Mouse (Mus musculus) myocyte (in vitro differentiated cells): ENCODE data around the gene Dscaml1. TPM values are rescaled to one million over a fixed set of nuclear protein-coding genes. Genes with fewer than 3 reads are reported as not detected.

Experiments used
- H3K27me3 ChIP-seq: one replicate; pipeline ENCODE4 v1.6.1; 2011; ENCODE audit not compliant: control insufficient read depth, insufficient read depth, insufficient read length
- H3K36me3 ChIP-seq: one replicate; pipeline ENCODE4 v1.6.1; 2011; ENCODE audit not compliant: control insufficient read depth, insufficient read depth
- H3K4me2 ChIP-seq: one replicate; pipeline ENCODE4 v1.6.1; 2011; ENCODE audit warnings: low read depth, control low read depth
- H3K4me3 ChIP-seq: one replicate; pipeline ENCODE4 v1.5.1; 2011; ENCODE audit warnings: mild to moderate bottlenecking, control low read depth, moderate library complexity
- H3K79me2 ChIP-seq: one replicate; pipeline ENCODE4 v1.6.1; 2011; ENCODE audit not compliant: control insufficient read depth, insufficient read depth
- H3ac ChIP-seq: one replicate; pipeline ENCODE4 v1.6.1; 2011; ENCODE audit not compliant: control insufficient read depth, insufficient read length
- CEBPB ChIP-seq: IDR thresholded peaks from 2 replicates; pipeline ENCODE4 v1.6.1; 2011; ENCODE audit warnings: mild to moderate bottlenecking, moderate library complexity; ENCODE audit not compliant: poor library complexity, insufficient read depth, severe bottlenecking
- E2F4 ChIP-seq: IDR thresholded peaks from one replicate; pipeline ENCODE4 v1.6.1; 2011; ENCODE audit warnings: mild to moderate bottlenecking, control low read depth, moderate library complexity; ENCODE audit not compliant: insufficient read depth
- MAX ChIP-seq: IDR thresholded peaks from one replicate; pipeline ENCODE4 v1.6.1; 2011; ENCODE audit warnings: low read depth, mild to moderate bottlenecking, control low read depth
- MYOD1 ChIP-seq, 3 experiments: IDR thresholded peaks; one replicate each; pipeline ENCODE4 v1.6.1; 2011; ENCODE audit warnings: control low read depth in 2 of 3, low read depth in 2 of 3, mild to moderate bottlenecking in 2 of 3, moderate library complexity in 1 of 3; ENCODE audit not compliant: insufficient read length in 2 of 3, control insufficient read depth in 1 of 3
- MYOG ChIP-seq, 3 experiments: IDR thresholded peaks; one replicate each; pipeline ENCODE4 v1.6.1; 2011; ENCODE audit warnings: control low read depth in 2 of 3, low read depth in 2 of 3, mild to moderate bottlenecking in 2 of 3; ENCODE audit not compliant: insufficient read length in 2 of 3, control insufficient read depth in 1 of 3, insufficient read depth in 1 of 3
- POLR2A ChIP-seq: IDR thresholded peaks from one replicate; pipeline ENCODE4 v1.6.1; 2011; ENCODE audit warnings: low read depth, mild to moderate bottlenecking, control low read depth, moderate library complexity; ENCODE audit not compliant: insufficient read length
- POLR2AphosphoS2 ChIP-seq: IDR thresholded peaks from one replicate; pipeline ENCODE4 v1.6.1; 2011; ENCODE audit warnings: low read depth, control low read depth; ENCODE audit not compliant: insufficient read length
- REST ChIP-seq: IDR thresholded peaks from one replicate; pipeline ENCODE4 v1.6.1; 2011; ENCODE audit warnings: mild to moderate bottlenecking, control low read depth, moderate library complexity; ENCODE audit not compliant: insufficient read depth, insufficient read length
- SRF ChIP-seq: IDR thresholded peaks from one replicate; pipeline ENCODE4 v1.6.1; 2011; ENCODE audit warnings: low read depth; ENCODE audit not compliant: control insufficient read depth, insufficient read length
- TCF12 ChIP-seq: IDR thresholded peaks from one replicate; pipeline ENCODE4 v1.6.1; 2011; ENCODE audit warnings: mild to moderate bottlenecking, control low read depth; ENCODE audit not compliant: poor library complexity, insufficient read depth, severe bottlenecking
- TCF3 ChIP-seq: IDR thresholded peaks from one replicate; pipeline ENCODE4 v1.6.1; 2011; ENCODE audit warnings: low read depth, control low read depth; ENCODE audit not compliant: insufficient read length
- USF1 ChIP-seq: IDR thresholded peaks from one replicate; pipeline ENCODE4 v1.6.1; 2011; ENCODE audit warnings: low read depth, mild to moderate bottlenecking, control low read depth, moderate library complexity
- polyA plus RNA-seq: library from polyadenylated mRNA; unstranded; fragments of >200 nt; fragmentation: generic; extraction: Trizol; gene quantifications from one replicate; pipeline ENCODE4 v1.2.1, GENCODE M21; 2012; ENCODE audit warnings: missing spikeins

Gene Dscaml1
- polyA plus RNA-seq, 1 experiment = not detected

DNA sequence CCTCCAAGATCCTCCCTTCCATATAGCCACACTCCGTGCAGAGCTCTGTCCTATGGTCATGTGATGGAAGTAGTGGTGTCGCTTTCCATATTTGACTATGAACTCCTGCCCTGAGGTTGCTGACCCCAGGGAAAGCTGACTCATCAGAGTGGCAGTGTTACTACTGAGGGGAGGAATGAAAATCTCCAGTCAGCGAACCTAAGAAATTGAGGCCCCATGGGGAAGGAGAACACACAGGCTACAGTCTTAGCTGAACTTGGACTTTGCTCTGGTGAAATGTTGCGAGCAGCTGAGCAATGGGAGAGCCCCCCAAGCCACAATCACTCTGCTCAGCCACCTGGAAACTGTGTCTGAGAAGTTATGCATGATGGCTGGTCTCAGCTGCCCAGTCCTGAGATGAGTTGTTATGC lies 60.2 kb downstream of the Dscaml1 start:
- no peak overlapping the region for H3ac ChIP-seq
- H3K36me3 ChIP-seq = no peaks in the 10 kb centered on the region
- peaks cover 8% of the 10 kb centered on the region for H3K27me3 ChIP-seq
- H3K4me2 ChIP-seq = no peak overlapping the region
- TF ChIP-seq REST (no peak), POLR2A (no peak), TCF3 (no peak), CEBPB (no peak), MYOD1 (IDR thresholded peaks at IDR 0.05; ENCODE audit: control insufficient read depth in 1 of 3, insufficient read length in 2 of 3, low read depth in 2 of 3) (no peak), USF1 (no peak), E2F4 (no peak), MYOG (IDR thresholded peaks at IDR 0.05; ENCODE audit: control insufficient read depth in 1 of 3, insufficient read depth in 1 of 3, insufficient read length in 2 of 3, low read depth in 2 of 3) (no peak), SRF (no peak), TCF12 (no peak), POLR2AphosphoS2 (no peak), MAX (no peak)
- H3K79me2 ChIP-seq = no peaks in the 10 kb centered on the region
- H3K4me3 ChIP-seq = no peak overlapping the region

DNA sequence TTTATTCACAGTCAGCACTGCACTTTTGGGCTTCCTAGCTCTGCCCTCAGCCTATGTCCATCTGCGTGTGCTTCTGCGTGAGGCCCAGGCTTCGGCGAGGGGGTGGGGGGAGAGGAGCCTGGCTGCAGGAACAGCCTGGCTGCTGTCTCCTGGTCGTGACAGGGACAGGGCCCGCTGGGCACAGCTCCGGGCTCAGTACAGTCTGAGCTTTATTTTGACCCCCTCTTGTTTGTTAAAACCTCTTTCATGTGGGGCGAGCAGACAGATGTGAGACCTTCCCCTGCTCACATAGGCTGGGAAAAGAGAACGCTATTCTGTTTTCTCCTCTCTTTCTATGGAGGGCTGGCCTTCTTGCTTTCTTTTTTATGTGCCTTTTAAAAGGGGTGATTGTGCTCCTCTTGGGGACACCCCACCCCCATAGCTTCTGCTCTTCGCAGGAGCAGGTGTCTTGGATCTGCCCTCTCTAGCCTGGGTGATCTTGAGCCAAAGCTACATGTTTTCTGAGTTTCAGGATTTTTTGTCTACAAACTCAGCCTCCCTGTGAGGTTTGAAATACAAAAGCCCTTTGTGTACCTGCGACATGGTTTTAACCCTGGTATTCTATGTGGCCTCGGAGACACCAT lies 60.9 kb downstream of the Dscaml1 start:
- no peaks in the 10 kb centered on the region for H3K36me3 ChIP-seq
- TF ChIP-seq CEBPB (no peak), TCF12 (no peak), SRF (no peak), MAX (no peak), POLR2A (no peak), MYOG (IDR thresholded peaks at IDR 0.05; ENCODE audit: control insufficient read depth in 1 of 3, insufficient read depth in 1 of 3, insufficient read length in 2 of 3, low read depth in 2 of 3) (no peak), REST (no peak), E2F4 (no peak)
- peaks cover 6% of the 10 kb centered on the region for H3K27me3 ChIP-seq
- no peak overlapping the region for H3K4me2 ChIP-seq
- no peaks in the 10 kb centered on the region for H3K79me2 ChIP-seq
- H3ac ChIP-seq = no peak overlapping the region
- H3K4me3 ChIP-seq = no peak overlapping the region

DNA sequence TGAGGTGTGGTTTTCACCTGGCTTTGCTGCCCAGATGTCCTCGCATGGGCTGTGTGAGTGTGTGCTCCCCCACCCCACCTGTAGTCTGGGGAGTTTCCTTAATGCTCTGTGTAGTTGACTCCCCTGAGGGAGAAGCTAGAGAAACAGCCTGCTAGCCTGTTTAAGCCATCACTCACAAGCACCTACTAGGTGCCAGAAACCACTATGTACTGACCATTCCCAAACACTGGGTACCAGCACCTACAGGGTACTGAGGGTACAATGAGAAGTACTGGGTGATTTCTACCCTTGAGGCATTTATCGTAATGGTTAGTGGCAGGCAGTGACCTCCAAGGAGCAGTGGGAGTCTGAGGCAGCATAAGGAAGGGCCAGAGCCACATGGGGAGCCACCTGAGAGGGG lies 64.5 kb downstream of the Dscaml1 start:
- H3K27me3 ChIP-seq = no peaks in the 10 kb centered on the region
- H3ac ChIP-seq = no peak overlapping the region
- no peak overlapping the region for H3K4me2 ChIP-seq
- no peaks in the 10 kb centered on the region for H3K79me2 ChIP-seq
- no peak for TF ChIP-seq CEBPB
- TF ChIP-seq USF1 = no peak
- no peak for TF ChIP-seq REST
- TF ChIP-seq MAX = no peak
- no peak for TF ChIP-seq SRF
- no peak for TF ChIP-seq E2F4
- no peak for TF ChIP-seq MYOD1 (IDR thresholded peaks at IDR 0.05; ENCODE audit: control insufficient read depth in 1 of 3, insufficient read length in 2 of 3, low read depth in 2 of 3)
- no peak for TF ChIP-seq POLR2A
- H3K36me3 ChIP-seq = no peaks in the 10 kb centered on the region
- H3K4me3 ChIP-seq = no peak overlapping the region

DNA sequence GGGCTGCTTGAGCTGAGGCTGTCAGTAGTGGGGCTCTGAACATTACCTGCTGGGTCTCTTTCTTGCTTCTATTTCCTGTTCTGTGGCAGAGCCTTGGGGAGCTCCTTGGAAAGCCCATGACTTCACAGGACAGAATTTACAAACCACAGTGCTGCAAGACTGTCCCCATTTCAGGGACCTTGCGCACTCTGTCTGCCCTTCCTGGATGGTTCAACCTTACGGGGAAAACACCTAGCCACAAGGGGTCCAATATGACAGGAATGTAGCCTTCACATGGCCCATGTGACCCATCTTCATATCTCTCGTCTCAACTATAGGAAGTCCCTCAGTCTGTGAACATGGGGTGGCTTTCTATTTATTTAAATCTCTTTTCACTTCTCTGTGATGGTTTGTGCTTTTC lies 68.5 kb downstream of the Dscaml1 start:
- no peaks in the 10 kb centered on the region for H3K36me3 ChIP-seq
- TF ChIP-seq TCF12 (no peak), POLR2AphosphoS2 (no peak), SRF (no peak), MAX (no peak), POLR2A (no peak), E2F4 (no peak), TCF3 (no peak), CEBPB (no peak), USF1 (no peak), REST (no peak)
- no peaks in the 10 kb centered on the region for H3K79me2 ChIP-seq

DNA sequence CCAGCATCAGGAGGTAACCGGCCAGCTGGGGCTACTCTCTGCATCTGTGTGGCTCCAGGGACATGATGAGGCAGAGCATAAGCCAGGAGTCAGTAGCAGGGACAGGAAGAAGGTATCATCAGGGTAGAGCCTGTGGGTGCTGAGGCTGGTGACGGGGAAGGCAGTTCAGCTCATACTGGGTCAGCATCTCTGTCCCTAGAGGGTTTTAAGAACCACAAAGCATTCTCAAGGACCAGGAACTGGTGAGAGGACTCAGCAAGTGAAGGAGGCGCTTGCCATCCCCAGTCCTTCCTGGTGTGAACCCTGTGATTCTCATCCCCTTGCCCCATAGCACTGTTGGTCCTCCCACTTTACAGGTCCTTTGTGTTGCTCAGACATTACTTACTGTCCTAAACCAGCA lies 69.9 kb downstream of the Dscaml1 start:
- Histone ChIP-seq H3K4me2 (no peak overlapping the region), H3K36me3 (no peaks in the 10 kb centered on the region), H3K27me3 (no peaks in the 10 kb centered on the region), H3K4me3 (no peak overlapping the region), H3K79me2 (no peaks in the 10 kb centered on the region), H3ac (no peak overlapping the region)
- TF ChIP-seq TCF3 (no peak), E2F4 (no peak), TCF12 (no peak), USF1 (no peak), MYOD1 (IDR thresholded peaks at IDR 0.05; ENCODE audit: control insufficient read depth in 1 of 3, insufficient read length in 2 of 3, low read depth in 2 of 3) (no peak), POLR2A (no peak), CEBPB (no peak), POLR2AphosphoS2 (no peak), MAX (no peak), SRF (no peak), REST (no peak), MYOG (IDR thresholded peaks at IDR 0.05; ENCODE audit: control insufficient read depth in 1 of 3, insufficient read depth in 1 of 3, insufficient read length in 2 of 3, low read depth in 2 of 3) (no peak)

More for the DNA sequence above, 68.5 kb downstream of the Dscaml1 start:
- Histone ChIP-seq H3ac (no peak overlapping the region), H3K4me3 (no peak overlapping the region), H3K4me2 (no peak overlapping the region), H3K27me3 (no peaks in the 10 kb centered on the region)
